Mouse (Mus musculus) c-Kit-positive CD71-positive TER-119-negative erythroid progenitor cells, embryonic 14.5 days (primary cell): ENCODE data around the gene Polr3c.
"Not testable (repeated sequence)": the region's sequence is repeated elsewhere in the genome, so short reads cannot be mapped to it uniquely, and the experiment has no call there.

Experiments used
- DNase-seq: peaks from one replicate; pipeline ENCODE4 v3.0.0-alpha.2; 2013; ENCODE audit warnings: low read depth

Gene Polr3c

GRCm38 (mm10) chr3:96707903-96708683 lies 19.3 kb downstream of the Polr3c start, which contains the start of gene Nudt17:
Gene Nudt17, minus strand, starts transcription at chr3:96708562.
- DNase-seq = peak; percentile 53

GRCm38 (mm10) chr3:96706984-96707383 lies 20.4 kb downstream of the Polr3c start:
- no peak for DNase-seq

GRCm38 (mm10) chr3:96706217-96706616 lies 21.2 kb downstream of the Polr3c start:
- DNase-seq = no peak

GRCm38 (mm10) chr3:96704778-96705177 lies 22.6 kb downstream of the Polr3c start:
- DNase-seq = no peak

- DNase-seq = no peak
Measured at GRCm38 (mm10) chr3:96701003-96701402, 26.4 kb downstream of the Polr3c start.

GRCm38 (mm10) chr3:96700376-96700775 lies 27.1 kb downstream of the Polr3c start:
- DNase-seq = peak; percentile 59

- no peak for DNase-seq
Measured at GRCm38 (mm10) chr3:96698993-96699690, 28.3 kb downstream of the Polr3c start.

GRCm38 (mm10) chr3:96696766-96697732 lies 30.4 kb downstream of the Polr3c start:
- peak; percentile 68 for DNase-seq

- peak; percentile 60 for DNase-seq
Measured at GRCm38 (mm10) chr3:96696198-96696765, 31.1 kb downstream of the Polr3c start, which contains the start of gene Pias3. Gene Pias3, plus strand, starts transcription at chr3:96696384.

- no peak for DNase-seq
Measured at GRCm38 (mm10) chr3:96693579-96693978, 33.8 kb downstream of the Polr3c start.

- no peak for DNase-seq
Measured at GRCm38 (mm10) chr3:96692506-96692905, 34.9 kb downstream of the Polr3c start.

- DNase-seq = no peak
Measured at GRCm38 (mm10) chr3:96690298-96690697, 37.1 kb downstream of the Polr3c start.

GRCm38 (mm10) chr3:96688854-96689253 lies 38.6 kb downstream of the Polr3c start:
- no peak for DNase-seq

- not testable (repeated sequence) for DNase-seq
Measured at GRCm38 (mm10) chr3:96686057-96686456, 41.4 kb downstream of the Polr3c start.

- DNase-seq = no peak
Measured at GRCm38 (mm10) chr3:96684822-96685156, 42.6 kb downstream of the Polr3c start.

- no peak for DNase-seq
Measured at GRCm38 (mm10) chr3:96684151-96684821, 43.1 kb downstream of the Polr3c start.

GRCm38 (mm10) chr3:96683496-96683895 lies 43.9 kb downstream of the Polr3c start:
- no peak for DNase-seq

GRCm38 (mm10) chr3:96680269-96680956 lies 47.0 kb downstream of the Polr3c start:
- no peak for DNase-seq

- DNase-seq = peak; percentile 50
Measured at GRCm38 (mm10) chr3:96679159-96679674, 48.2 kb downstream of the Polr3c start.

- no peak for DNase-seq
Measured at GRCm38 (mm10) chr3:96678456-96678855, 49.0 kb downstream of the Polr3c start.
